Mouse (Mus musculus) cerebellum, postnatal 25 days (tissue): ENCODE data around the gene Rhobtb3.
A peak's percentile ranks its signal among the peaks of the same experiment; 100 is the strongest.
"Not testable (repeated sequence)": the region's sequence is repeated elsewhere in the genome, so short reads cannot be mapped to it uniquely, and the experiment has no call there.

ENCODE experiments used
- DNase-seq, 2 experiments: peaks; one replicate each; pipeline ENCODE4 v3.0.0; 2021; ENCODE audit warnings: mixed read lengths in 2 of 2

Gene Rhobtb3

GRCm38 (mm10) chr13:75943189-75944043, at the start of gene Rhobtb3:
Gene Rhobtb3, minus strand, starts transcription at chr13:75943925.
- peak; percentile 78 to 79 for DNase-seq

- no peak for DNase-seq
Measured at GRCm38 (mm10) chr13:75992169-75993028, 48.7 kb upstream of the Rhobtb3 start.

- no peak for DNase-seq
Measured at GRCm38 (mm10) chr13:75988096-75988495, 44.4 kb upstream of the Rhobtb3 start.

DNA sequence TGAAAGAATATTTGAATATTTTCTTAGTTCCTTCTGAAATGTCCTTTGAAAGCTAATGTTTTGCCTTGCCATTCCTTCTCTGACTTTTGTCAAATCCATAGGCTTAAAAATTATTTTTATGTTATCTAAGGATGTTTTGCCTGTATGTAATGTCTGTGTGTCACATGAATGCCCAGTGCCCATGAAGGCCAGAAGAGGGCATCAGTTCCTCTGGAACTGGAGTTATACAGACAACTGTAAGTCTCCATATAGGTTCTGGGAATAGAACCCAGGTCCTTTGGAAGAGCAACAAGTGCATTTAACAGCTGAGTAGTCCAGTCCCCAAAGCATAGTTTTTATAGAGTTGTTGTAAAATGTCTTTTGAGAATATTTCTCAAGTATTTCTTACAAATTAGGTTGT, 38.2 kb upstream of the Rhobtb3 start:
- DNase-seq: no peak

- DNase-seq: no peak
Measured at GRCm38 (mm10) chr13:75976649-75977048, 32.9 kb upstream of the Rhobtb3 start.

- no peak for DNase-seq
Measured at GRCm38 (mm10) chr13:75976218-75976617, 32.5 kb upstream of the Rhobtb3 start.

DNA sequence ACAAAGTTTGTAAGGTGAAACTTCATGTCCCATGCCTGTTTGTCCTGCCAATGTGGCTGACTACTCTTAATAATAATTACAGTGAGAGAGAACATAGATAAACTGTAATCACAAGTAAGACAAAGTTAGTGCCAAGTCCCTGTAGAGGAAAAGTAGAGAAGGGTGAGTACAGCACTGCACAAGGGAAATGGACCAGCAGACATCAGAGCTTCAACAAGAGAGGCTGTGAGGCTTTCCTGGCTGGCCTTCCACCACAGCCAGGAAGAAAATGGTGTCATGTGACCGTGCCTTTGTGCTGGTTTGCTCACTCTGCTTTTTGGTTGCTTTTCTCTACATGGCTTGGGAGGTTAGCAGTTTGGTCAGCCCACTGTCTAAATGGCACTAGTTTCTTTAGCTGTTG, 31.9 kb upstream of the Rhobtb3 start:
- DNase-seq: no peak

- no peak for DNase-seq
Measured at GRCm38 (mm10) chr13:75974481-75974880, 30.8 kb upstream of the Rhobtb3 start.

- no peak for DNase-seq
Measured at GRCm38 (mm10) chr13:75966850-75967249, 23.1 kb upstream of the Rhobtb3 start, which contains the start of gene Spata9. Gene Spata9, plus strand, starts transcription at chr13:75967150.

GRCm38 (mm10) chr13:75955357-75955992, 11.8 kb upstream of the Rhobtb3 start:
- no peak for DNase-seq

GRCm38 (mm10) chr13:75950295-75950694, 6.6 kb upstream of the Rhobtb3 start:
- no peak for DNase-seq

DNA sequence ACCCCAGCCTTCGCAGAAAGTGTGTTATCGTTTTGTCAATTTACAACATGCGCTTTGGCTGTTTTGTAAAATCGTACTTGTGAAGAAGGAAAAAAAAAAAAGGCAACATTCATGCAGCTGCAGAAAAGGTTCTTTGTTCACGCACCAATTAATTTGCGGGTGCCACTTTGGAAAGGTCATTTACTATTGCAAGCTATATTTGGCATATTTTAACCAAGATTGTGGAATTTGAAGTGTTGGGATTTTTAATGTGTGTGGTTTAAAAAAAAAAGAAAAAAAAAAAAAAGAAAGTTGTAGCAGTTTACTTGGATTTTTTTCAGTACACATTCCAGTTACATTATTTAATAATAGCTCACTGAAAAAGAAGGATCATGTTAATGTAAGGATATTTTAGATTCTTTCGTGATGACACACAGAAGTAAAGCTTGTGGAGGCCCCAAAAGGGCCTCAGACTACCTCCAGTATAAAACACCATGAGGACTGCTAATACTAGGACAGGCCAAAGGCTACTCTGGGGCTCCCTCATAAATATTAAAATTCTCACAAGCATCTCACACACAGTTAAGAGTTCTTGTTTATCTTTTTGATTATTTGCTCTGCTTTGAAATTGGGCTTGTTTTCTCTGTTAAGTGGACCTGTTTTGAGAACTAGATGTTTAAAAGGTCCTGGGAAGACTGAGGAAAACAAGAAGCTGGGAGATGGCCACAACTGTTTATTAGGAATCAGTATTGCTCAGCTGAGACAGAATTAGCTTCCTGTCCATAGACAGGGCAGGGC, 507 bp upstream of the Rhobtb3 start:
- no peak for DNase-seq

DNA sequence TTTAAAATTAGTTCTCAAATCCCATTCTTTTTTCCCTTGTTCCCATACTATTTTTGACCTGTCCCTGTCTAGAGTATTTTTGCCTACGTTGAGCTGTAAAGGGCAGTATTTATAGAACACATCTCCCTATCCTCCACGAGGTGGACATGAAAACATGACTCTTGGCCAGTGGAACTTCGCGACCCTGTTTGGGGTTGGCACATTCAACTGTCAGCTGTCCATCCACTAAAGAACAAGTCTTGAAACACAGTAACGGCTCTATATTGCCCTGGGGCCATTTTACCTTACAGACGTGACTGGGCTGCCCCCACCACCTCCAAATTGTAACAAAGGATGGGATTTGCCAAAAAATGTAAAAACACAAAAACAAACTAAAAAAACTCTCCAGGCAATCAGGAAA, 994 bp downstream of the Rhobtb3 start:
- peak in 1 of 2 experiments; percentile 14 for DNase-seq

GRCm38 (mm10) chr13:75941518-75942295, 2.0 kb downstream of the Rhobtb3 start:
- no peak for DNase-seq

GRCm38 (mm10) chr13:75940791-75941517, 2.8 kb downstream of the Rhobtb3 start:
- DNase-seq: no peak

GRCm38 (mm10) chr13:75938866-75939265, 4.9 kb downstream of the Rhobtb3 start:
- no peak for DNase-seq

DNA sequence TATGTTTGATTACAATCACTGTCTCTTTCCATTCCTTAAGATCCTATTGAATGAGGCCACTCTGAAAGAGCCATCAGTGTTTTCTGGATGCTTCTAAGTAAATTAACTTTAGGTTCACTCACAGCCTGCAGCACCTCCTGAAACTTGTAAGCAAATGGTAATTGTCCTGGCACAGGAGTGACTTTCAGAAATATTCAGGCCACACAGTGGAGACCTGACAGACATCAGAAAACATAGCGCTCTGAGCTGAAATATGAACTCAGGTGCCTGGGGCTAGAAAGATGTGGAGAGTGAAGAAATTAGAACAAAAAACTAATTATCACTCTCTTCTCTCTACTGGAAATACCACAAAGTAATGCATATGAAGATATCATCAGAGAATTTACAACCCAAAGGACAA, 10.4 kb downstream of the Rhobtb3 start:
- no peak for DNase-seq

DNA sequence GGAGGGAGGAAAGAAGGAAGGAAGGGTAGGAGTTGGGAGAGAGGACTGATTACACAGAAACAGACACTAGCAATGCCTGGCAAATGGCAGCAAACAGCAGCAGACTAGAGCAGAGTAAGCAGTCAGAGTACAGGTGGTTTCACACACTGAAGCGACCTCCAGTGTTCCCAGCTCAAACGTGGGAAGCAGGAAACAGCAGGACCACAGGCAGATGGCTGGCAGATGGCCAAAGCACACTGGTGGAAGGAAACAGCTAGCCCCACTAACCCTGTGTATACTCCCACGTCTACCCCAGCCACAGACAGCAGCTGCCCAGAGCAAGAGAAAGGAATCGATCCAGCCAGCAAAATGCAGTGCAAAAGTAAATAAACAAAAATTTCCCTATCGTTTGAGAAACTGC, 12.7 kb downstream of the Rhobtb3 start:
- DNase-seq: peak; percentile 30 to 64

GRCm38 (mm10) chr13:75930660-75931059, 13.1 kb downstream of the Rhobtb3 start:
- no peak for DNase-seq

DNA sequence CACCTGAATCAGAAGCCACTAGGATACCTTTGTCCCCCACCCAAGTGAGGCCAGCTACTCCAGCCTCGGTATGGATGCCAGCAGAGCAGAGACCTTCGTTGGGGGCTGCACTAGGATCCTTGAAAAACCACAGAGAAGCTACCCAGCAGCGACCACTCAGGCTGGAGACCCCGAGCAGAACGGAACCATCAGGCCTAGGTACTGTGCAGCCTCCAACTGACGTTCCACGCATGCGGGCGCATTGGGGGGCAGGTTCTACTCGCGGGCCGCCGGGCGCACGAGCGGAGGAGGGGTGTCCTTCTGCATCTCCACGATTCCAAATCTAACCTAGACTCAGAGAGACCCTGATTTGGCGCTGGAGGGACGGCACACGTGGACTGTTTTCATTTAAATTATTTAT, 13.7 kb downstream of the Rhobtb3 start:
- no peak for DNase-seq

DNA sequence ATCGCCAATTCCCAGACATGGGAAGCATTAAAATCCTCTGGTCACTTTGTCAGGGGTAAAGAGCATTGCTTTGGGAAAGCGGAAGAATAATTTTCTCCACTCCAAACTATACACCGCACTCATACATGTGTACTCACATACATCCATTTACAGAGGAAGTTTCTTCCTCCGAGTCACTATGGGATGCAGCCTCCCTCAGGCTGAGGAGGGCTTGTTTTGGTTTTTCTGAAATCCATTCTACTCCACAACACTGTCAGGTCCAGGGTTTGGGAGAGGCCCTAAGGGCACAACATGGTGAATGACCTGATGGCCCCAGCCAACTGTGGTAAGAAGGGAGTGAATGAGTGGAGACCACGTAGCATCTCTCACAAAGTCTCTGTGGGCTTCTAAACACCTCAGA, 14.7 kb downstream of the Rhobtb3 start:
- DNase-seq: not testable (repeated sequence)
